Mouse (Mus musculus) hindbrain, embryonic 15.5 days (tissue): ENCODE data around the gene Hsd17b7. TPM values are rescaled to one million over a fixed set of nuclear protein-coding genes. Genes with fewer than 3 reads are reported as not detected.

ENCODE experiments used
- ATAC-seq: fragments of 200-750 bp; cut with Nextera tagmentation; 2 replicates; pipeline ENCODE4 v1.8.0; 2017; ENCODE audit warnings: low read depth, moderate number of reproducible peaks, moderate TSS enrichment; ENCODE audit not compliant: low FRiP score
- H3K27ac ChIP-seq: fragments of 300-500 bp; sonication (generic); replicated peaks from 2 replicates; pipeline ENCODE4 v1.5.1; 2015; ENCODE audit warnings: mild to moderate bottlenecking, inconsistent platforms
- H3K27me3 ChIP-seq: fragments of 300-500 bp; sonication (generic); 2 replicates; pipeline ENCODE4 v1.6.1; 2015; ENCODE audit warnings: control low read depth, inconsistent platforms
- H3K36me3 ChIP-seq: fragments of 300-500 bp; sonication (generic); 2 replicates; pipeline ENCODE4 v1.6.1; 2015; ENCODE audit warnings: control low read depth, inconsistent platforms
- H3K4me1 ChIP-seq: fragments of 300-500 bp; sonication (generic); replicated peaks from 2 replicates; pipeline ENCODE4 v1.6.1; 2015; ENCODE audit warnings: control low read depth, inconsistent platforms
- H3K4me2 ChIP-seq: fragments of 300-500 bp; sonication (generic); 2 replicates; pipeline ENCODE4 v1.6.1; 2015; ENCODE audit warnings: moderate library complexity, mild to moderate bottlenecking, inconsistent platforms
- H3K4me3 ChIP-seq: fragments of 300-500 bp; sonication (generic); 2 replicates; pipeline ENCODE4 v1.5.1; 2015; ENCODE audit warnings: mild to moderate bottlenecking, inconsistent platforms
- H3K9ac ChIP-seq: fragments of 300-500 bp; sonication (generic); 2 replicates; pipeline ENCODE4 v1.6.1; 2015; ENCODE audit warnings: inconsistent platforms
- H3K9me3 ChIP-seq: fragments of 300-500 bp; sonication (generic); 2 replicates; pipeline ENCODE4 v1.6.1; 2016; ENCODE audit warnings: control low read depth, inconsistent platforms
- WGBS: fragments of 180-500 bp; shearing (Covaris S2); methylation state at CpG from one replicate; pipeline ENCODE4 v1.1.7; 2015; 5-methylcytosine and 5-hydroxymethylcytosine counted together
- polyA plus RNA-seq: library from polyadenylated mRNA; unstranded; fragments of >200 nt; fragmentation: Nextera tagmentation; extraction: Ambion mirVana; gene quantifications from 2 replicates; pipeline ENCODE4 v1.2.1, GENCODE M21; 2015

Gene Hsd17b7
- polyA plus RNA-seq, 1 experiment from 2014 or later, result 21.3 TPM

DNA sequence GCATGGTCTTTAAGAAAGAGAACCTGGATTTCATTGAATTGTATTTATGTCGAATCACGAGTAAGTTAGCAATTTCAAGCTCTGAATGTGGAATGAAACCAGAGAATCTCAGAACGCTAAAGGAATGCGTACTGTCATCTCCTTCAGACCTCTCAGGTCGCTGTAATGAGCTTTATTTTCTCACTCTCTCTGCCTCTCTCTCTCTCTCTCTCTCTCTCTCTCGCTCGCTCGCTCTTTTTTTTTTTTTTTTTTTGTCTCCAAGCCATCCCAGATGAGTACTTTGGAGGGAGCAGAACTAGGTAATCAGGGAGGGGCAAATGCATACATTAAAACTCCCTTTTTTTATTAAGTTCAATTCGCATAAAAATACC lies 460 bp upstream of the Hsd17b7 start:
- peak overlapping the region; percentile 83 for H3K4me3 ChIP-seq
- peaks cover 17% of the 10 kb centered on the region for H3K36me3 ChIP-seq
- H3K4me1 ChIP-seq, result peaks cover 24% of the 10 kb centered on the region
- WGBS, result under 1% methylated on average over 9 of the region's 9 CpGs
- peak; percentile 71 for ATAC-seq
- H3K27me3 ChIP-seq, result no peaks in the 10 kb centered on the region
- H3K27ac ChIP-seq, result peak overlapping the region; percentile 82
- H3K9me3 ChIP-seq, result no peaks in the 10 kb centered on the region
- peak overlapping the region; percentile 80 for H3K4me2 ChIP-seq
- peak overlapping the region; percentile 58 for H3K9ac ChIP-seq

DNA sequence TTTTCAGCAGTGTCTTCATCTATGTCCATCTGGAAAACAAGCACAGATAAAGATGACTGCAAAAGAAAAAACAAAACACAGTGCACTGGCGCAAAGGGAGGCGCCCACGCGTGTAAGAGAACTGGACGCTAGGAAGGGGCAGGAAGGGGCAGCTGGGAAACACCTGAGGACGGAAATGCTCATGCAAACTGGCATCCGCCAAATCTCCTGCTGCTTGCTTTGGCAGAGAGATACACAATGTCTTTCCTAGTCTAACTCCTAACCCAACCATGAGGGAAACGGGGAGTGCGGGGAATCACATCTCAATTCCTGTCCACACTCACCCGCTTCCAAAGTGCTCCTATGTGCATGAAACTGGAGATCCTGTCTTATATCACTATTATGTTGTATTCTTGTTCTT lies 15.9 kb downstream of the Hsd17b7 start:
- Histone ChIP-seq H3K9me3 (no peaks in the 10 kb centered on the region), H3K4me3 (no peak overlapping the region), H3K4me1 (no peaks in the 10 kb centered on the region), H3K27me3 (no peaks in the 10 kb centered on the region), H3K36me3 (peaks cover 60% of the 10 kb centered on the region), H3K4me2 (no peak overlapping the region), H3K27ac (no peak overlapping the region), H3K9ac (no peak overlapping the region)
- WGBS, result 92% methylated on average over 10 of the region's 10 CpGs
- ATAC-seq, result no peak

DNA sequence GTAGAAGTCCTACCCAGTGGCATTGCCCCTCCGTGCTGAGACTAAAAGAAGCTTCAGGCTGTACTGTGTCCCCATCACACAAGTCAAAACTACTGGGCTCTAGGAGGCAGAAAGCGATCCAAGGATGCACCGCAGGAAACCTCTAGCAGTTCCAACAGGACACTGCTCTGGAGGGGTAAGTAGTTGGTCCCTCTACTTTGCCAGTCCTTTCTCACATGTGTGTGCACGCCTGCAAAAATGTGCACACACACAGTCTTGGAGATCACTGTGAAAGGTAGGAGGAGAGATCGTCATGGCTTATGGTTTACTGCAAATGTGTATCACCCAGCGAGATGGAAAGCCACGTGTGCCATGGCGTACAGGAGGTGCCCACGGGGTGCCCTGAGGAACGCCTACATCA lies 16.4 kb downstream of the Hsd17b7 start:
- Histone ChIP-seq H3K4me3 (no peak overlapping the region), H3K36me3 (peaks cover 56% of the 10 kb centered on the region), H3K9ac (no peak overlapping the region), H3K27ac (no peak overlapping the region), H3K9me3 (no peaks in the 10 kb centered on the region), H3K27me3 (no peaks in the 10 kb centered on the region), H3K4me2 (no peak overlapping the region), H3K4me1 (no peaks in the 10 kb centered on the region)
- no peak for ATAC-seq
- WGBS, result 96% methylated on average over 10 of the region's 10 CpGs

DNA sequence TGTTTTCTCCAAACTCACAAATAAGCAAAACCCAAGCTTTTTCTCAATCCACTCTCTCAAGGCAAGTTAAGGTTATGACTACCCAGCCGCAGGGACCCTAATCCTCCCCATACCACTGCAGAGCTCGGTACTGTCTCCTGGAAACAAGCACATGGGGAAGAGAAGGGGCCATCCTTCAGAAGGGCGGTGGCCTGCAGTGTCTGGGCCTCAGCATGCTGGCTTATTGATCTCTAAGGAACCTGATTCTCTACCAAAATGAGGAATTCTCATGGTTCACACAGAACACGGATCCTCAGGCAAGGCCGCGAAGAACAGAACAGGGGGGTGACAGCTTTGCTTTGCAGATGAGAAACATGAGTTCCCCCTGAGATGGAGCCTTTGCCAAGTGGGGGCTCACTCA lies 17.5 kb downstream of the Hsd17b7 start:
- WGBS, result 89% methylated on average over 6 of the region's 6 CpGs
- H3K27me3 ChIP-seq, result no peaks in the 10 kb centered on the region
- no peak overlapping the region for H3K4me2 ChIP-seq
- H3K4me3 ChIP-seq, result no peak overlapping the region
- ATAC-seq, result no peak
- peaks cover 52% of the 10 kb centered on the region for H3K36me3 ChIP-seq
- H3K27ac ChIP-seq, result no peak overlapping the region
- H3K4me1 ChIP-seq, result no peaks in the 10 kb centered on the region
- no peaks in the 10 kb centered on the region for H3K9me3 ChIP-seq
- no peak overlapping the region for H3K9ac ChIP-seq

DNA sequence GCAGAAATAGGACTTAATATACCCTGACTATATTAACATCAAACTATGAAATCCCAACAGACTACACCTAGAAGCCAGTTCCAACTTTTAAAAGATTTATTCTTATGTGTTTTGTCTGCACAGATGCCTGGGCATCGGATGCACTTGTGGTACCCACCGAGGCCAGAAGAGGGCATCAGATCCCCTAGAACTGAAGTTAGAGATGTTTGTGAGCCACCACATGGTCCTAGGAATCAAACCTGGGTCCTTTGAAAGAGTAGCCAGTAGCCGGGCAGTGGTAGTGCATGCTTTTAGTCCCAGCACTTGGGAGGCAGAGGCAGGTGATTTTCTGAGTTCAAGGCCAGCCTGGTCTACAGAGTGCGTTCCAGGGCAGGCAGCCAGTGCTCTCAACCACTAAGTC lies 18.4 kb downstream of the Hsd17b7 start:
- no peaks in the 10 kb centered on the region for H3K27me3 ChIP-seq
- H3K4me2 ChIP-seq, result no peak overlapping the region
- H3K4me1 ChIP-seq, result no peaks in the 10 kb centered on the region
- no peaks in the 10 kb centered on the region for H3K9me3 ChIP-seq
- 91% methylated on average over 4 of the region's 4 CpGs for WGBS
- peaks cover 46% of the 10 kb centered on the region for H3K36me3 ChIP-seq
- no peak overlapping the region for H3K4me3 ChIP-seq
- ATAC-seq, result no peak
- H3K27ac ChIP-seq, result no peak overlapping the region
- H3K9ac ChIP-seq, result no peak overlapping the region

DNA sequence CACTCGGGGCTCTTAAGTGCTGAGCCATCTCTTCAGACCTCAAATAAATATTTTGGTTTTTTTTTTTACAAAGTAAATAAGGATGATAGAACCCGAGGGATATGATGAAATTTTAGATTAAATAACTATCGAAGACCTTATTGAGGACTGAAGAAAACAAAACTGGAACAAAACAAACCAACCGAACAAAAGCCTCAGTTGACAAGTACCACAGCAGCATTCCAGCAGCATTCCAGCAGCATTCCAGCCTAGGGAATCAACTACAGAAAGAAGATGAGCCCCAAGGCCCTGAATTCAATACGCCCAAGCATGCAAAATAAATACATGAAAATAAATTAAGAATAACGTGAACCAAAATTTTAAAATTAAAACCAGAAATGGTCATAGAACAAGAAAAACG lies 19.1 kb downstream of the Hsd17b7 start:
- Histone ChIP-seq H3K4me3 (no peak overlapping the region), H3K36me3 (peaks cover 39% of the 10 kb centered on the region), H3K9ac (no peak overlapping the region), H3K27ac (no peak overlapping the region), H3K9me3 (no peaks in the 10 kb centered on the region), H3K27me3 (no peaks in the 10 kb centered on the region), H3K4me2 (no peak overlapping the region), H3K4me1 (no peaks in the 10 kb centered on the region)
- WGBS, result 71% methylated on average over 7 of the region's 7 CpGs
- ATAC-seq, result no peak

DNA sequence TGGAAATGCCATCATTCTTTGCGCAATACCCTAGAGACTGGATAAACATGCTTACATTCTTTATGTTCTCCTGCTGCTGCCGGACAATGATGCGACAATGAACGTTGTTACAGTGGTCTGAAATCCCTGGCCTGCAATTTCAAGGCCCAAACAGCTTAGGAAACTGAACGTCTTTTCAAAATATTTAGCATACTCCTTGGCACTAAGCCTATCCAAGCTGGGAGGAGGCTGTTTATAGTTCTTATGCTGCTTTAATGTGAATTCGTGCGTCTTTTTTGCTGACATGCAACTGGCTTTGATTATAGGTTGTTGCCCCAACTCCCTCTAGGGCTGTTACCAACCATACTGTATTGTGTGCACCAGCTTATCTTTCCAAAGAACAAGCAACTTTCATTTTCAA lies 20.2 kb downstream of the Hsd17b7 start:
- H3K4me1 ChIP-seq, result no peaks in the 10 kb centered on the region

DNA sequence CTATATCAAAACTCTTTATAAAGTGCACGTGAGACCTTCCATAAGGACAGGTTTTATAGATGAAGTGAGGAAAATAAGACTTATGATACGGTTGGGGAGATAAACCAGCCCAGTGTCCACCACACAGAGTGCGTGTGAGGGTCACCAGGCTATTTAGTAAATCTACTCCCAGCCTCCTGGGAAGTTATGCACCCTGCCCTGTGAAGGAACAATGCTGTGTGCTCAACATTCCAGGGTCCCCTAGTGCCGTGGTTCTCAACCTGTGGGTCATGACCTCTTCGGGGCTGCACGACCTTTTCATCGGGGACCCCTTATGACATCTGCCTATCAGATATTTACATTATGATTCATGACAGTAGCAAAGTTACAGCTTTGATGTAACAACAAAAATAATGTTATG lies 20.8 kb downstream of the Hsd17b7 start:
- H3K27ac ChIP-seq, result no peak overlapping the region
- ATAC-seq, result no peak

More for the DNA sequence above, 20.2 kb downstream of the Hsd17b7 start:
- Histone ChIP-seq H3K9me3 (no peaks in the 10 kb centered on the region), H3K4me2 (no peak overlapping the region), H3K4me3 (no peak overlapping the region), H3K27ac (no peak overlapping the region), H3K27me3 (no peaks in the 10 kb centered on the region), H3K36me3 (peaks cover 30% of the 10 kb centered on the region), H3K9ac (no peak overlapping the region)
- WGBS, result 82% methylated on average over 7 of the region's 7 CpGs
- ATAC-seq, result no peak

DNA sequence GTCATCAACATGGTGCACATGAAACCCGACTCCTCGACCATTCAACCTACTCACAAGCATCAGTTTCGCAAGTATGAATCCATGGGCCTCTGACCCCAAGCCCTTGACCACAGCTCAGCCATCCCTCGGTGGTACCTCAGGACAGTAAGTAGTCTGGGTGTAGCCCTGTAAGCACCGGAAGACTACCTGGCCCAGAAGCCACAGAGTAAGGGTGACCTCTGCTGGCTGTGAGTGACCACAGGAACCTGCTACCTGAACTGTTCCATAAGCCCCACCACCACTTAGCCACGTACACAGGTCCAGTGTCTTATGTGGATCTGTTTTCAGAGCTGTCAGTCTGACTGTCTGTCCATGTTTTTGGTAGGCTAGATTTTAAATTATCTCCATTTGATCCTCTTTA lies 21.4 kb downstream of the Hsd17b7 start:
- WGBS, result 86% methylated on average over 6 of the region's 6 CpGs
- Histone ChIP-seq H3K36me3 (peaks cover 17% of the 10 kb centered on the region), H3K4me1 (no peaks in the 10 kb centered on the region), H3K9me3 (no peaks in the 10 kb centered on the region), H3K27me3 (no peaks in the 10 kb centered on the region), H3K9ac (no peak overlapping the region), H3K4me3 (no peak overlapping the region), H3K4me2 (no peak overlapping the region), H3K27ac (no peak overlapping the region)
- ATAC-seq, result no peak

More for the DNA sequence above, 20.8 kb downstream of the Hsd17b7 start:
- H3K9ac ChIP-seq, result no peak overlapping the region
- H3K9me3 ChIP-seq, result no peaks in the 10 kb centered on the region
- H3K27me3 ChIP-seq, result no peaks in the 10 kb centered on the region
- no peak overlapping the region for H3K4me3 ChIP-seq
- no peak overlapping the region for H3K4me2 ChIP-seq
- peaks cover 24% of the 10 kb centered on the region for H3K36me3 ChIP-seq
- 77% methylated on average over 7 of the region's 7 CpGs for WGBS
- H3K4me1 ChIP-seq, result no peaks in the 10 kb centered on the region

DNA sequence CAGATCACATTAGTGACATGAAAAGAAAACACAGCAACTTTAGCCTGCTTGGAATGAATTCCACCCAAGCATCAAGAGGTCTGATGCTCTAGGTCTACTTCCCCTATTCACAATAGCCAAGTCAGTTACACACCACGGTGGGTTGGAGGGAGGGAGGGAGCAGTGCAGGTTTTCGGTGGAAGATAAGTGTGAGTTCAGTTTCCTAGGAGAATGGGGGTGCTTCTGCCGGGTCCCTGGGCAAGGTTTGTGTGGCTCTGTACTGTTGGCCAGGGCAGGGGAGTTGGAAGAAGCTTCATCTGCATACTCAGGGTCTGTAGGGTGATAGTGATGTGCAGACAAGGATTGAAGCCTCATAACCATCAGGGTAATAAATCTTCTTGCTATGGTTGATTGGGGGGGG lies 23.0 kb downstream of the Hsd17b7 start:
- ATAC-seq, result no peak
- Histone ChIP-seq H3K9ac (no peak overlapping the region), H3K27me3 (no peaks in the 10 kb centered on the region), H3K27ac (no peak overlapping the region), H3K9me3 (no peaks in the 10 kb centered on the region), H3K4me1 (no peaks in the 10 kb centered on the region), H3K4me3 (no peak overlapping the region), H3K36me3 (0 out of 2 replicates have a peak, but pooled peaks cover 4% of the 10 kb centered on the region), H3K4me2 (no peak overlapping the region)
- WGBS, result 79% methylated on average over 3 of the region's 3 CpGs

DNA sequence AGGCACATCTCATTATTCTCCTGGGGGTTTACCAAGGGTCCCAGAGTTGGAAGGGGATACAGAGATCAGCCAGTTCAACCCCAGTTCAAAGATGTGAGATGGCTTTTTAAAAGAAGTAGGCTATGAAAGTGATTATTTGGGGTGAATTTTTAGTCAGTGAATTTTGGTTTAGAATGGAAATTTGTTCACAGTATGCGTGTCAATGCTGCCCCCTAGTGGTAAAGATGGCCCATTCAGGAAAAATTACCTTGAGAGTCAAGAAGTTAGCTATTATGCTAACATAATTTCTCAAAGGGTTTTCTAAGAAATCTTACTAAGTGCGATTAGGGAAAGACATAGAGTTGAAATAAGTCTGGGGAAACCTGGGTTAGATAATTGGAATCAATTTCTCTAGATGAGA lies 29.7 kb downstream of the Hsd17b7 start:
- H3K4me1 ChIP-seq, result peaks cover 6% of the 10 kb centered on the region; the same call in 1 of the 2 replicates
- H3K4me2 ChIP-seq, result no peak overlapping the region
- no peak for ATAC-seq
- H3K9ac ChIP-seq, result no peak overlapping the region
- H3K27ac ChIP-seq, result no peak overlapping the region
- no peaks in the 10 kb centered on the region for H3K36me3 ChIP-seq
- 11% methylated on average over 2 of the region's 2 CpGs for WGBS
- H3K9me3 ChIP-seq, result no peaks in the 10 kb centered on the region
- no peaks in the 10 kb centered on the region for H3K27me3 ChIP-seq
- no peak overlapping the region for H3K4me3 ChIP-seq

DNA sequence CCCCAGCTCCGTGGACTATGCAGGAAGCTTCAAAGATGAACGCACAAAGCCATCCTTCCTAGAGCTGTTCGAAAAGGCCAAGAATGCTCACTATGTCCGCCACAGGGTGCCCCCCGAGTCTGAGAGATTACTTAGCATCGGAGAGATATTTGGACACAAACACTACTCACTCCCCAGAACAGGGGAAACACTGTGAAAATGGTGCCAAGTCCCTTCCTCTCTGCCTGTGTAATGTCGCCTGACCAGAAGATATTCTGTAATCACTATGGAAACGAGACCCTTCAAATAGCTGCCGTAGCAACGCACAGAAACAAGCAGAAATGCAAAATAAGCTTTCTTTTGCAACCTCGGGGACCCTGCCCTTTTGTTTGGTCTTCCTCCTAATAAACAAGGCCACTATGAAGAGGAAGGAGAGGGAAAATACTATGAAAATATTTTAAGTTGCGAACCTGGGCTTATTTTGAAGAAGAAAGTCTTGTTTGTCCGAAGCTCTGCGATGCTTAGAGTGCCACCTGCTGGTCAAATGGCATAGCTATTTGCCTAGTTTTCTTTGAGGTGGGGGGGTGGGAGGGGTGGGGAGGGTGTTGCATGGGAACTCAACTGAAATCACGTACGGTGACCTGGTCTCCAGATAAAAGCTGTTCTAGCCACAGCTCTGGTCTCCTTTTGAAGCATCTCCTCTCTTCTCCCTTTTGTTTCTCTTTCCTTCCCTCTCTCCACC lies 34.9 kb downstream of the Hsd17b7 start:
- WGBS, result 24% methylated on average over 16 of the region's 16 CpGs
- H3K9ac ChIP-seq, result no peak overlapping the region

More for the DNA sequence above, 34.9 kb downstream of the Hsd17b7 start:
- Histone ChIP-seq H3K9me3 (no peaks in the 10 kb centered on the region), H3K36me3 (no peaks in the 10 kb centered on the region), H3K27me3 (no peaks in the 10 kb centered on the region), H3K4me3 (peak overlapping the region; percentile 22), H3K4me1 (peaks cover 23% of the 10 kb centered on the region), H3K27ac (peak overlapping the region; percentile 73), H3K4me2 (peak overlapping the region; percentile 49)
- ATAC-seq, result peak; percentile 85
